Mouse (Mus musculus) kidney, postnatal 0 days (tissue): ENCODE data around the gene Dner. TPM values are rescaled to one million over a fixed set of nuclear protein-coding genes. Genes with fewer than 3 reads are reported as not detected.

Experiments
- ATAC-seq: fragments of 200-750 bp; cut with Nextera tagmentation; replicated peaks from 2 replicates; pipeline ENCODE4 v1.8.0; 2017; ENCODE audit warnings: low read depth, moderate number of reproducible peaks, moderate TSS enrichment, moderate library complexity; ENCODE audit not compliant: low FRiP score
- DNase-seq: peaks from one replicate; pipeline ENCODE4 v3.0.0-alpha.2; 2016; ENCODE audit warnings: low spot score
- H3K27ac ChIP-seq: fragments of 300-500 bp; sonication (generic); 2 replicates; pipeline ENCODE4 v1.5.1; 2014; ENCODE audit warnings: mild to moderate bottlenecking
- H3K27me3 ChIP-seq: fragments of 300-500 bp; sonication (generic); 2 replicates; pipeline ENCODE4 v1.6.1; 2014; ENCODE audit warnings: low read length, mixed read lengths; ENCODE audit not compliant: insufficient read depth
- H3K36me3 ChIP-seq: fragments of 300-500 bp; sonication (generic); 2 replicates; pipeline ENCODE4 v1.6.1; 2014; ENCODE audit warnings: low read length, mixed read lengths; ENCODE audit not compliant: insufficient read depth
- H3K4me1 ChIP-seq: fragments of 300-500 bp; sonication (generic); replicated peaks from 2 replicates; pipeline ENCODE4 v1.6.1; 2014; ENCODE audit warnings: antibody characterized with exemption, low read length, mixed read lengths; ENCODE audit not compliant: insufficient read depth
- H3K4me2 ChIP-seq: fragments of 300-500 bp; sonication (generic); 2 replicates; pipeline ENCODE4 v1.6.1; 2014; ENCODE audit warnings: mild to moderate bottlenecking, low read length, moderate library complexity, mixed read lengths
- H3K4me3 ChIP-seq: fragments of 300-500 bp; sonication (generic); replicated peaks from 2 replicates; pipeline ENCODE4 v1.5.1; 2014; ENCODE audit warnings: low read depth, low read length
- H3K9ac ChIP-seq: fragments of 300-500 bp; sonication (generic); 2 replicates; pipeline ENCODE4 v1.6.1; 2014; ENCODE audit warnings: low read depth, low read length
- H3K9me3 ChIP-seq: fragments of 300-500 bp; sonication (generic); replicated peaks from 2 replicates; pipeline ENCODE4 v1.6.1; 2016; ENCODE audit warnings: low read length, inconsistent platforms, mixed read lengths
- CTCF ChIP-seq: IDR thresholded peaks from 2 replicates; pipeline ENCODE4 v1.5.1; 2016; ENCODE audit warnings: antibody characterized with exemption, low read depth, mild to moderate bottlenecking, moderate library complexity
- WGBS: fragments of 180-500 bp; shearing (Covaris S2); extraction: QIAGEN DNeasy Blood & Tissue Kit; methylation state at CpG from one replicate; pipeline ENCODE4 v1.1.7; 2014; 5-methylcytosine and 5-hydroxymethylcytosine counted together
- polyA plus RNA-seq: library from polyadenylated mRNA; unstranded; fragments of >200 nt; fragmentation: Nextera tagmentation; extraction: Ambion mirVana; gene quantifications from 2 replicates; pipeline ENCODE4 v1.2.1, GENCODE M21; 2015

Gene Dner
- polyA plus RNA-seq, 1 experiment from 2014 or later: 0.68 TPM

DNA sequence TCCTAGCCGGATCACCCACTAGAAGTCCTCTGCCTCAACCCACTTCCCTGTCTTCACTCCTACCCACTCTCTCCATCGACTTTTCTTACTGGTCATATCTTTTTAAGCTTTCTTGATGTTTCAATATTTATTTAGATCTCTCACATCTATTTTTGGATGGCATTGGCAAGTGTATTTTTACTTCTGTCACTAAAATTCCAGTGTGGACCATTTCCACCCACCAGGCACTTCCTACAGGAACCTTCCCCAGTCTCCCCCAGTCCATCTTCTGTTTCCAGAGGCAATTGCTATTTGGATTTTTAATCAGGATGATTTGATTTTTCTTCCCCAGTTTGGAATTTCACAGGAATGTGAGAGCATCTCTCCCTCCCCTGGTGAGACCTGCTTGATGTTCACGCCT, 329.5 kb downstream of the Dner start:
- WGBS: 80% methylated on average over 3 of the region's 3 CpGs
- Histone ChIP-seq H3K9me3 (no peaks in the 10 kb centered on the region), H3K4me2 (no peak overlapping the region), H3K36me3 (no peaks in the 10 kb centered on the region), H3K4me3 (no peak overlapping the region), H3K27me3 (no peaks in the 10 kb centered on the region), H3K27ac (no peak overlapping the region), H3K9ac (no peak overlapping the region), H3K4me1 (no peaks in the 10 kb centered on the region; the same call in 1 of the 2 replicates)
- ATAC-seq (no peak), DNase-seq (no peak)
- no peak for TF ChIP-seq CTCF

GRCm38 (mm10) chr1:84363967-84364366, 332.1 kb downstream of the Dner start, which contains the start of gene Pid1:
Pid1 (minus strand) TSS chr1:84364180.
- Histone ChIP-seq H3K9me3 (no peaks in the 10 kb centered on the region), H3K27me3 (no peaks in the 10 kb centered on the region), H3K36me3 (no peaks in the 10 kb centered on the region), H3K4me1 (no peaks in the 10 kb centered on the region; the same call in 1 of the 2 replicates), H3K27ac (no peak within 1 kb of the TSS), H3K4me3 (no peak within 1 kb of the TSS), H3K4me2 (no peak within 1 kb of the TSS), H3K9ac (no peak within 1 kb of the TSS)
- no peak for DNase-seq
- WGBS: 85% methylated on average over 8 of the region's 8 CpGs
- no peak for TF ChIP-seq CTCF
- ATAC-seq: no peak

DNA sequence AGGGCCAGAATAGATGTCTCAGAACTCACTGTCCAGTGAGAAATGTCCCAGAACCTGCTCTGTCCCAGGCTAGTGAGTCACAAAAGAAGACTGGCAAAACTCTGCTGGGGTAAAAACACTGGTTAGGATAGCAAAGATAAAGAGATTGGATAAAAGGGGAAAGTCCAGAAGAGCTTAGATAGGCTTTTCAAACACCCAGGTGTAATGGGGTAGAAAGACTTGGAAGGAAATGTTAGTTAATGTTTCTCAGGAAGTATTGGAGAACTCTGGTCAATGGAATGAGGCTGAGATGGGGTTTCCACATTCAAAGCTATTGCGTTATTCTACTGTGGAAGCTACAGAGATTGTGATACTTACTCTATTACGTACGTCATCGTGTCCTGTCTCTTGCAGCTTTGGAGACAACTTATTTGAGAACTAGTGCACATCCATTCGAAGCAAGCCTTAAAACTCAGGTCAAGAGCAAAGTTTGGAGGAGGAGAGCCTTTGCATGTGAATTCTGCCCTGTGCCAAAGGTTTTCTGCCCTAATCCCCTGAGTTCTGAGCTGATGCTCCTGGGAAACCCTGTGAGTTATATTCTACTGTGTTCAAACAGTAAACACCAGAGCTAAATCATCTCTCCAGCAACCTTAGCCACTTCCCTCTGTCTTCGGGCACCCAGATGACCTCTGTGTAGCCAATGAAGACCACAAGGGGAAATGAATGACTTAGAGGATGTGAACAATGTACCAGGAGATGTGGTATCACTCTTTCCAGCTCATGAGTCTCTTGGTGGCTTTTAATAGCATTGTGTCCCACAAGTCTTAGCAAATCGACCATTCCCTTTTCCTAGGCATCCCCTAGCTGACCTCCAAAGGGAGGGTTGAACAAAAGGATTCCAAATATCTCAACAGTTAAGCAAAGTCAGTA, 333.1 kb downstream of the Dner start:
- ATAC-seq (no peak), DNase-seq (no peak)
- TF ChIP-seq CTCF: no peak
- Histone ChIP-seq H3K9ac (no peak overlapping the region), H3K27ac (no peak overlapping the region), H3K4me2 (no peak overlapping the region), H3K4me3 (no peak overlapping the region), H3K9me3 (no peaks in the 10 kb centered on the region), H3K36me3 (no peaks in the 10 kb centered on the region), H3K4me1 (no peaks in the 10 kb centered on the region; the same call in 1 of the 2 replicates), H3K27me3 (no peaks in the 10 kb centered on the region)
- WGBS: 73% methylated on average over 7 of the region's 7 CpGs

DNA sequence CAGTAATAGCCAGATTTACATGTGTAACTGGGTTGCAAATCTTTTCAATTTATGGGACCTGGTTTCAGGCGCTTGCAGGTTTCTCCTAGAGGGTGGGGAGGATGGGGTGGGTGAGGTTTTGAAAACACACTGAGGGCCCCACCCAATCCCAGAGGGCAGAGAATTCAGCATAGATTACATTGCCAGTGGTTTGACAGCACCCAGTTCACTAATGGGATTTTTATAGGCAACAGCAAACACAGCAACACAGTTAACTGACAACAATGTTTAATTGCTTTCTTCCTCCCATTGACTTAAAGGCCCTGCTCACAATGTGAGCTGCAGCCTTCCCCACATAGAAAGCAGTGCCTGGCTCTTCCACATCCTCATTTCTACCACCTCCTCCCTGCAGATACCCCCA, 333.8 kb downstream of the Dner start:
- no peaks in the 10 kb centered on the region for H3K36me3 ChIP-seq
- no peak overlapping the region for H3K4me3 ChIP-seq
- 29% methylated on average over 1 of the region's 1 CpGs for WGBS
- H3K27me3 ChIP-seq: no peaks in the 10 kb centered on the region
- peak; percentile 60 for DNase-seq
- no peak overlapping the region for H3K4me2 ChIP-seq
- TF ChIP-seq CTCF: no peak
- ATAC-seq: no peak
- no peaks in the 10 kb centered on the region for H3K9me3 ChIP-seq
- no peak overlapping the region for H3K27ac ChIP-seq
- no peaks in the 10 kb centered on the region; the same call in 1 of the 2 replicates for H3K4me1 ChIP-seq
- H3K9ac ChIP-seq: no peak overlapping the region

DNA sequence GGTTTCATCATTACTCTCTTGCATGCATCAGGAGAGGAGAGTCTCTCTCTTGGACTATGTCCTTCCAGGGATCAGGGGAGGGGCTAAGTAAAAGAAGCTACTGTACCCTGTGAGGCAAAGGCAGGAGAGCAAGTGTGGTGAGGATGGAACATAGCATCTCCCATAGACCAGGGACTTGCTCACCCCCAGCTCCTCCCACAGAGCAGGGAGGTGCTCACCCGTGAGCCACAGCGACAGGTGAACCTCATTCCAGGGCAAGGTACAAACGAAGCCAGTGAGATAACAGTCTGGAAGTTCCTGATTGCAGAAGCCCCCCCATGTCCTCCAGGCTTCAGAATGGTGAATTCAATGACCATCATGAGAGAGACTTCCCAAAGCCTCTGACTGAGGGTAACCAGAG, 334.6 kb downstream of the Dner start:
- TF ChIP-seq CTCF: no peak
- no peak for DNase-seq
- H3K36me3 ChIP-seq: no peaks in the 10 kb centered on the region
- H3K4me2 ChIP-seq: no peak overlapping the region
- H3K9ac ChIP-seq: no peak overlapping the region
- no peak overlapping the region for H3K4me3 ChIP-seq
- H3K27ac ChIP-seq: no peak overlapping the region
- WGBS: 66% methylated on average over 3 of the region's 3 CpGs
- H3K4me1 ChIP-seq: no peaks in the 10 kb centered on the region; the same call in 1 of the 2 replicates
- 0 out of 2 replicates have a peak, but pooled peaks have one; percentile 40 for ATAC-seq
- no peaks in the 10 kb centered on the region for H3K27me3 ChIP-seq
- H3K9me3 ChIP-seq: no peaks in the 10 kb centered on the region

- Histone ChIP-seq H3K9me3 (no peaks in the 10 kb centered on the region), H3K4me2 (no peak overlapping the region), H3K27me3 (no peaks in the 10 kb centered on the region), H3K4me3 (no peak overlapping the region), H3K27ac (no peak overlapping the region), H3K9ac (no peak overlapping the region), H3K4me1 (no peaks in the 10 kb centered on the region; the same call in 1 of the 2 replicates), H3K36me3 (no peaks in the 10 kb centered on the region)
- no peak for DNase-seq
- ATAC-seq: no peak
- TF ChIP-seq CTCF: no peak
- WGBS: 83% methylated on average over 6 of the region's 6 CpGs
Measured at GRCm38 (mm10) chr1:84359611-84360500, 336.2 kb downstream of the Dner start.
